Mouse (Mus musculus) urinary bladder, adult 18-20 months (tissue): ENCODE measurements around the gene Lrrc25.

Experiments used
- DNase-seq, 2 experiments: peaks; one replicate each; pipeline ENCODE4 v3.0.0; 2022; ENCODE audit warnings: low spot score in 2 of 2, mixed read lengths in 2 of 2

The Lrrc25 gene

DNA sequence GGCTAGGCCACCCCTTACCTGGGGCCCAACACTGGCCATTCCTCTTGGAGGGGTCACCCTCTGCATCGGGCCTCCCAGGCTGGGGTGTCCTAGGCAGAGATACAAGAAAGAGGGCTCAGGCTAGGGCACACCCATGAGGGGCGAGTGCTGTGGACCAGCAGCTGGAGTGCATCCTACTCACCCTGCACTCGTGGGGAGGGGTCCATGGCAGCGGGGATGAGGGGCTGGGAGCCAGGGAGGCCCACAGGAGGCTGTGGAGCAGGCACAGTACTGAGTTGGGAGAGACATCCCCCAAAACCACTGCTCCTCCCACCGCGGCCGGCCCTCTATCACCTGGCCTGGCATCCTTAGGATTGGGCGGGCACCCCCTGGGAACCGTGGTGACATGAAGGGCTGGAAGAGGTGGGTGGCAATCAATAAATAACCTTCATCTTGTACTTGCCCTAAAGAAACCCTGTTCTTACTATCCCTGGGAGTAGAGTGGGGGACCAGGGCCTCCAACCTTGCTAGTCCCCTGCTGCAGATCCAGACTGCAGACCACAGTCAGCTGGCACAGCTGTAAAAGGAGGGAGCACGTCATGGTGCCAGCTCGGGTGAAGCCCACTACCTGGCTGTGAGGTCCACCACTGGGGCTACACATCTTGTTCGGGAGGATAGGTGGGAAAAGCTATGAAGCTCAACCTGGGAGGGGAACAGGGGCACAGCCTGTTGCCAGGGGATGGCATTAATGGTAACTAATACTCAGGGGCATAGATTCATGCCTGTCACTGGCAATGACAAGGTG is 16.3 kb upstream of the Lrrc25 start:
- DNase-seq: no peak

DNA sequence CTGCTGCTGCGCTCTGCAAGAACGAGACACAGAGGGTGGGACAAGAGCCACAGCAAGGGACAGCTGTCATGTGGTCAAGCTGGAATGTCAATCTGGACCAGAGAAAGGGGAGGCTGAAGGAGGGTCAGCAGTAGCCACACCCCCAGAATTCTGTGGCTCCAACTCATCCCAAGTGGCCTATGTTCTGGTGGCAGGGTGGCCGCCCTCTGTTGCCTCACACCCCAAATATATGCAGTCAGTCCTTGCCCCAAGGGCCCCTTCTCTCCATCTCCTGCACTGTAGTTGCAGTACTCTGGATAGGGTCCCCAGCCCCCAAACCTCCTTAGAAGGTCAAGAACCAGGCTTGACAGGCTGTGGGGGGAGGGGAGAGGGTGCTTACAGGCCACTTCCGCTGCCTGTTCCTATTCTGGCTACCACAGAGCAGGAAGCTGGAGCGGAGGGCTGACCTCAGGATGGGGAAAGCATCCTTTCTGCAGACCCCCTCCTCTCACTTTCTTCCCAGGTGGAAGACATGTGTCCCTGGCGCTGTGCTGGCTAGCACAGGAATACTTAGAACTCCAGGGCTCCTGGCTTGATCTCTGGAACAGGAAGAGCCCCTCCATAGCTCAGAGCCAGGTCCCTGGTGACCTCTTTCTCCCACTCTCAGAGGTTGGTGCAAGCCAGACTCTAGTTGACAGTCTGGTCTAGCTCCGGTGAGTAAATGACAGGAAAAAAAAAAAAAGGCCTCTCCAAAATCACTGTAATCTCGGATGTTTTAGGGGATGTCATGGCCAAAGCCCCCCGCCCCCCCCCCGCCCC is 15.3 kb upstream of the Lrrc25 start:
- no peak for DNase-seq

DNA sequence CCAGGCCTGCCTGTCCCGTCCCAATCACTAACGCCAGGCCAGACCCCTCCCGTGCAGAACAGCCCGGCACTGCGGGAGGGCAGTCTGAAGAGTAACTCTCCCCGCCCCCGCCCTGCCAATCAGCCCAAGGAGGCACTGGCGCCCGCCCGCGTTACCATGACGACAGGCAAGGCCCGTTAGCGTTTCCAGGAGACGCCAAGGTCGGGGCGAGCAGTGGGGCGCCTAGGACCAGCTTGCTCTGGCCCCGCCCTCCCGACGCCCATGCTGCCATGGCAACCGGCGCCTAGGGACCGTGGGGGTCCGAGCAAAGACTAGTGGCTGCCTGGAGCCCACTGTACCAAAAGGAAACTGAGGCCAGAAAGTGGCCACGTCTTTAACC is 14.7 kb upstream of the Lrrc25 start:
- no peak for DNase-seq

DNA sequence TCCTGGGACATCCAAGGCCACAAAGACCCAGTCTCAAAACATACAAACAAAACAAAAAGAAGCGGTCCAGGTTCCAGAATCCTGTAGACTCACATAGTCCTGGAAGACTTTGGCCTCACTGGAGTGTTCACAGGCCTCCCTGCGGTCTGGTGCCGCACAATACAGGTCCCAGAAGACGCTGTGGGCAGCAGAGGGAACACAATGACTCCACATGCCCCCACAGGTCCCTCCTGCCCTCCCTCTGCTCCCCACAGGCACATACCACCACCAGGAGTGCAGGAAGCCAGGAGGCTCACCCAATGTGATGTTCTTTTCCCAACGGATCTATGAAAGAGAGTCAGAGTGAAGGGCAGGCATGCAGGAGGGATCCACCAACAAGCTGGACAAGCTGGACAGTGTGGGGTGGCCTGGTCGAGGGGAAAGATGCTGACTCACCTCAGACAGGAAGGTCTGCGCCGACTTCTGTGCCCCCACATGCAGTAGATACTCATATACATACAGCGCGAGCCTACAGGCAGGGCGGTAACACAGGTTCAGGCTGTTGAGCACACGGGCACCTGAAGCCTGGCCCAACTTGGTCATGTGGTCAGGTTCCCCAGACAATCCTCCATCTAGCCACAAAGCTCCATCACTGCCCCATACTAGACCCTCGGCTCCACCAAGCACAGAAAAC is 13.7 kb upstream of the Lrrc25 start:
- DNase-seq: no peak

DNA sequence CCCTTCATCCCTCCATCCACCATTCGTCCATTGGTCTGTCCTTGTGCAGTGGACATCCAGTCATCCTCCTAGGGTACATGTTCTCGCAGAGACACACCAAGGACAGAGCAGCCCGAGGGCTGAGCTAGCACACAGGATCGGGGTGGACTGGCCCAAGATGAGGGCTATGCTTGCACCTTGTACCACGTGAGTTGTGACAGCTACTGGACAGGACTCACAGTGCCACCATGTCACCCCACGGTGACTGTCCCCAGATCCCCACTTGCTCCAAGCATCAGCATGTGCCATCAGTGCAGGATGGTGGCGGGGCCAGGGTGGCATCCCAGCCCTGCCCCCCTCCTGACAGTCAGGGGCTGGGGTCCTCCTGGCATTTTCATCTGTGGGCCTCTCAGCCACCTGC is 11.4 kb upstream of the Lrrc25 start:
- DNase-seq: no peak

DNA sequence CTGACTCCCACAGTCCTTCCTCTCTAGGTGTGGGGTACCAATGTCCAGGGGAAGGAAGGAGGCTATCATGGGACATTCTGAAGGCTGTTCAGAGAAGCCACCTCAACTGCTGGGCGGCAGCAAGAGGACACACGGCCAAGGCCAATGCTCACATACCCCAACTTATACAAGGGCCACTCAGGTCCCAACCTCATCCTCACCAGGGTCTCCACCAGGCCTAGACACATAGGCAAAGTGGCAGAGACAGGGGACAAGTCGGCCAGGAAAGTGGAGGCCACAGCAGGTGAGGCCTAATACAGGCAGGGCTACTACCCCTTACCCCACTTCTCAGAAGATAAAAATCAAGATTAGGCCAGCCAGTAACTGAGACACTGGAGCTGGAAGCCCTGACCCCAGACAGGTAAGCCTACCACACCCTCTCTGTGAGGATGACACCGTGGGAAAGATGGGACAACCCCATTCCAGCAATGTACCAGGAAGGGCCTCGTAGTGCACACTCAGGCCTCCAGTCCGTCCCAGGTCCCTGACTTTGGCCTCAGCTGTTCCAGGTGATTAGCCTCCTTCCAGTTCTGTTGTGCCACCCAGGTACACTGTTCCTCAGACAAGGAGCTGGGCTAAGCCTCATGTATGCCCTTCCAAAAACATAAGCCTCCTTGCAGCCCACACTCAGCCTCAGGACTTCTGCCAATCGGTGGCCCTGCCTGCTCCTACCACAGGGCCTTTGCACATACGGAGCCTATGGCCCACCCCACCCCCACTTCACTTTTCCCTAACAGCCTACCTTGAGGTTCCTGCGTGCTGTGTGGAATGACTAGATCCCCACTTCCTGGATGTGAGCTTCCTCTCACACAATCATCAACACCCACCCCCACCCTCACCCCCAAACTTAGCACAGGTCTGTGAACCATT is 9.8 kb upstream of the Lrrc25 start:
- DNase-seq: no peak

DNA sequence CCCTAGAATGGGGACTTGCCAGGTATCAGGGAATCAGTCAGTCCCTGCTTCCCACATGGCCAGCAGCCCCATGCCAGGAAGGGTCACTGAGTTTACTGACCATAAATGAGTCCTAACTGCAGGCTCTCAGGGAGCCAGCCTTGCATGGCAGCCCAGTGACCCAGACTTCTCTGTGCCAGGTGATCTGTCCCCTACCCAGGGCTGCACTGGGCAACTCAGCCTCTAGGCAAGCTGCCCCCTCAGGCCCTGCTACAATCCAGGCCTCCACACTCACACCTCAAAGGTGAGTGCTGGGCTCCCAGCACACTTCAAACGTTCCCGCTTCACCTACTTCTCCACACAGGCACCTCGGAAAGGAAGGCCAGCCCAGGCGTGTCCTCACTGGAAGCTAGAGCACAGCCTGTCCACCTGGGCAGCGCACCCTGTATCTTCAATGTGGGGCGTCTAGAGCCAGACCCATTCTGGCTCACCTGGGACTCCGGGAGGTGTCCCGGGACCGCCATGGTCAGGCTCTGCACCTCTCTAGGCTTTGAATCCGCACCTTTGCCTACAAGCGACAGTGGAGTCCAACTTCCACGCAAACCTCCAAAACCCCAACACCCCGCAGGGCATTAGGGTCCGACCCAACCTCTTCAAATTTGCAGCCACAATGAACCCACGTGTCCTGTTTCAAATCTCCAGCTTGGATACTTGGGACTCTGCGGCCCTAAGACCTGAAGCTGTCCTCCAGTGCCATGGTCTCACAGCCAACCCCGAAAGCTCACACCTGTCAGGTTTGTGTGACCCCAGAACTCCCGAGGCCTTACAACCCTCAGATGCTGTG is 9.0 kb upstream of the Lrrc25 start:
- no peak for DNase-seq

DNA sequence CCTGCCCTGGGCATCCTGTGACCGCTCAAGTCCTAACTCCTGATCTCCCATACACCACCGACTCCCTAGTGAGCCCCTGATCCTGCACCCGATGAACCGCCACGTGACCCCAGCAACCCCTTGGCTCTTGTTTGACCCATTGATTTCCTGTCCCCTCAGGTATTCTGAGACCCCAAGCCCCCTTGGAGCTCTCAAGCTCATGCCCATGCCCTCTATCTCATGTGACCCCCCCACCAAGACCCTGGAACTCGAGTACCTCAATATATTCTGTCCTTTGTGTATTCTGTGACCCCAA is 8.4 kb upstream of the Lrrc25 start:
- DNase-seq: no peak

DNA sequence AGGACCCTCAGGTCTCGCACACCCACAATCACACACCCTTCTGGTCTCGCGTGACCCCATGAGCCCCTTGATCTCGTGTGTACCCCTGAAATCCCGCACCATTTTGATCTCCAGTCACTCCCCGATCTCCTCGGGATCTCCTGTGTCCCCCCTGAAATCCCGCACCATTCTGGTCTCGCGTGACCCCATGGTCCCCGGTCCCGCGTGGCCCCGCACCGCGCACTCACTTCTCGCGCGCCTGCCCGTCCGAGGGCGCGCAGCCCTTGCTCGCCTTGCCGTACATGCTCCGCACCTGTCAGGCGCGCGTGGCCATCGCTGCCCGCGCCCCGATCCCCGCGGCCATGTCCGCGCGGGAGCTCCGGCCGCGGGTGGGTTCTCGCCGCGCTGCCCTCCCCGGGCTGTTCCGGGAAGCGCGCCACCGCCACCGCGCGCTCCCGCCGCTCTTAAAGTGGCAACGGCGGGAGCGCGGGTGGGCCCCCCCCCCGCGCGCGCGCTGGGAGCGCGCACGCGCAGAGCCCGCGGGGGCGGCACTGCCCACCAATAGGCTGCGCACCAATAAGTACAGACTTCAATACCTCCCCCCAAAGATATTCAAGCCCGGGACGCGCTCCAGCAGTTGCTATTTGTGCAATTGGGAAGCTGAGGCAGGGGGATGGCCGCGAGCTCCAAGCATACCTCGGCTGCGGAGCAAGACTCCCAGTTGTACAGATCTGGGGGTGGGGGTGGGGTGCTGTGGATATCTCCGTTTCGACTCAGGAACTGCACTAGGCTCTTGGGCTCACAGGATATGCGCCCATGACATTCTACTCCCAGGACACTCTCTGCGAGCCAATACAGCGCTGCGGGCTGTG is 7.8 kb upstream of the Lrrc25 start:
- no peak for DNase-seq

DNA sequence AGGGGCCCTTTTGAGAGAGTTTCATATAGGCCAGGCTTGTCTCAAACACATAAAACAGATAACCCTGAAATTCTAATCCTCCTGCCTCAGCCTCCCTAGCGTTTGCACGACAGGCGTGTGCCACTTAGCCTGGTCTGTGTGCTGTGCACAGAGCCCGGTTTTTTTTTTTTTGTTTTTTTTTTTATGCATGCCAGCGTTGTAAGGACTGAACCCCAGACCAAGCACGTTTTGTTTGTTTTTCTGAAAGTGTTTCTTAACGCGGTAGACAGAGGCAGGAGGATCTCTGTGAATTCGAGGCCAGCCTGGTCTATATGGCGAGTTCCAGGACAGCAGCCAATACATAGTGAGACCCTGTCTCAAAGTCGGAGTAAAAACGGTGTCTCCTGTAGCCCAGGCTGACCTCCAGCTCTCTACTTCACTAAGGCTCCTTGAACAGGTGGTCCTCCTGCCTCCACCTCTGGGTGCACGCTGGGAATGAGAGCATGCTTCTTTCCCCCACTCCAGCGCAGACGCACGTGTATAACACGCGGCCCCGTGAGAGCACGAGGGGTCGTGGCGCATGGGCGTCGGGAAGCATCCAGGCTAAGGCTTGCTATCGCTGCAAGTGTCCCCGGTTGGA is 7.1 kb upstream of the Lrrc25 start, which contains the start of gene Ssbp4:
Gene Ssbp4 (minus strand): TSS at position 124 of the 619 bp plus-strand sequence.
- no peak for DNase-seq

DNA sequence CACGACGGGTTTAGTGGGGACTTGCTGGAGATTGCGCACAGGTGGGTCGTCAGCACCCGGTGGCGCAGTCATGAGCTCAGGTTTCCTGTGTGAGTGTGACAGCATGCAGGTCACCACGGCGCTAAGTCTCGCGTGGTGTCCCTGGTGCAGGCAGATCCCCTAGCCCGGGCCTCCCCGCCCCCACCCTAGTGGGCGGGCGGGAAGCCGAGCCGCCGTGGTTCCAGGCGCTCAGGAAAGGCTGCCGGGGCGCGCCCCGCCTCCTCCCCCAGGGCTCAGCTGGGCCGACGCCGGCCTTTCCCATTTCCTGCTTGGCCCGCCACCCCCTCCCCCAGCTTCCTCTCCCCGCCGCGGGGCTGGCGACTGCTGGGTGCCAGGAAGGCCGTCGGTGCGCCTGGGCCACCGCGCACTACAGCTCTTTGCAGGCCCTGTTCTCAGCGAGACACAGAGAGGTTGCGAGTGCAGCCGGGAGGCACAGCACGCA is 6.5 kb upstream of the Lrrc25 start:
- peak; percentile 74 to 83 for DNase-seq

DNA sequence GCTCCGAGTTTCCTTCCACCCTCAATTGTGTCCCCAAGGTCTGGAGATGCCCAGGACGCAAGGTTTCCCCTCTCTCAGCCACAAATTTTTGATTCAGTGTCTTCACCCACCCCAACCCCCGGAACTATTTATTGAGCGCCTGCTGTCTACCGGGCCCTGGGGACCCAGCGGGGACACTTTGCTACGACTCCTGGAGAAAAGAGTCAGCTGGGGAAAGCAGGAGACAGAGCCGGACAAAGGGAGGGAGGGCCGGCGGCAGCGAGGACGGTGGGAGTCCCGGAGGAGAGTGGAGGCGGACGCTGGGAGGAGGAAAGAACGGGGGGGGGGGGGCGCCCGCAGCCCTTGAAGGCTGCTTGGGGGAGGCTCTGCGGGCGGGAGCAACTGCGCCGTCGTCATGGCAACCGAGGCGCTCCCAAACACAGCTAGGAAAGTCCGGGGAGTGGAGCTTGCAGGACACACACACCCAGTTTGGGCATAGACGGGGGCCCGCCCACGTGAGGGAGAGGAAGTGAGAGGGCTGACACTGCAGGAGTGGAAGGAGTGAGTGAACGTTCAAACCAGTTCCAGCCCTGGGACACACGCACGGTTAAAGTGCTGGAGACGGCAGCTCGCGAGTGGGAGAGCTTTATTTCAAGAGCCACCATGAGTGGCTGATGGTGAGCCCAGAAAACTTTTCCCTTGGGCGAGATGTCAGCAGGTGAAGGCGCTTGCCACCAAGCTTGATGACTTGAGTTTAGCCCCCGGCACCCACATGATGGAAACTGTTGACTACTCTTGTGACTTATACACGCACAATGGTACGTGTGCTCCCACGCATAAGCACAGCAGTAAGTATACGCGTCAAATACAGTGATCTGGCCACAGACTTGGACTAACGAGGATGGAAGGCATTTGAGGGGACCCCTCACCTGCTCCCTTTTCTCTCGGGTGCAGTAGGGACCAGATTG is 5.8 kb upstream of the Lrrc25 start:
- peak; percentile 66 to 91 for DNase-seq

DNA sequence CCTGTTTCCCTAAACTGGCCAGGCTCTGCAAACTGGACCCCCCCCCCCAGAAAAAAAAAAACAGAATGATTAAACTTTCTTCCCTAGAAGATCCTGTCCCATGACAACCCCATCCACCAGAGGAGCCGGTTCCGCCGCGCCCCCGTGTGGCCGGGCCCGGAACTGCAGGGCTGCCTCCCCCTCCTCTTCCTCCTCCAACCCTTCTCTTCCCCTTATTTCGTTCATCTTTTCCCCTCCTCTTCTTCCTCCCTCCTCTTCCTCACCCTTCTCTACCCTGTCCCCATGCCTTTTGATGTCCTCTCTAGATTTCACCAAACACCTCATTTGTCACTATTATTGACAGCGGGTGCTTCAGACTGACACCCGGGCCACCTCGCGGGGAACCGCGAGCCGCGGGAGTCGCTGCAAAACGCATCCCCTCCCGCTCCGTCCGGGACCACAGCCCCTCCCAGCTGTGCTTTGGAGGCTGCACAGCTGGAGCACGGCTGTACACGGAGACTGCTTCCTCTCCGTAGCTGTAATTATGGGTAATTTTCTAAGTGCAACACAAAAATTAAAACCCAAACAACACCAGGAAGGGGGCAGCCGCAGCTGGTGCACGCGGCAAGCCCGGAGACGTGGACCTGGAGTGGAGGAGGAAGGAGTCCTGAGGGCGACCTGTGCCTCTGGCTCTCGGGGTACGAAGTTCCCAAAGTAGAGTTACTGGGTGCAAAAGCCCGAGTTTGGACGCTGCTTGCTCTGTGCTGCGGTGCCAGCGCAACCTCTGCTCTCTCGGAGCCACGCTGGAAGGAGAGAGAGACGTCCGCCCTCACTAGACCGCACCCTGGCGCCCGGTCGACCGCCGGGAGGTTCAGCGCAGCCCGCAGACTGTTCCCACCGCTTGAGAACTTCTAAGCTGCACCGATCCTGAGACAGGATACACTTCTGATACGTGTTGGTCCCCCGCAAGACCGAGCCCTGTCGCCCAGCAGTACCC is 4.9 kb upstream of the Lrrc25 start:
- peak; percentile 73 to 77 for DNase-seq

DNA sequence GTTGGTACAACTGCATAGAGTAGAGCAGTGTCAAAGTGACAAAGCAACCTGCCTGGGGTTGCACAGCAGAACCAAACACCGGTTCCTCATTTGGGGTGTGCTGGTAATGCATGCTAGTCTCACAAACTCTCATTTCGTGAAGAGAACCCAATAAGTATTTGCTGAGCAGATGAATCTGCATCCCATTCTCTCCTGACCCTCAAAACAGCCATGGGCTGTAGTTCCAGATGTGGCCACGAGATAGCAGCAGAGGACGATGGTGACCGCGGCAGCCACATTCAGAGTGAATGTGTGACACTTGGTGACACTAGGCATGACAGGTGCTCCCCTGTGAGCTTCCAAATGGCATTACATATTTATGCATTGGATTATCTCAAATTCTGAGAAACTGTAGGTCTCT is 4.1 kb upstream of the Lrrc25 start:
- DNase-seq: peak; percentile 69 to 85

DNA sequence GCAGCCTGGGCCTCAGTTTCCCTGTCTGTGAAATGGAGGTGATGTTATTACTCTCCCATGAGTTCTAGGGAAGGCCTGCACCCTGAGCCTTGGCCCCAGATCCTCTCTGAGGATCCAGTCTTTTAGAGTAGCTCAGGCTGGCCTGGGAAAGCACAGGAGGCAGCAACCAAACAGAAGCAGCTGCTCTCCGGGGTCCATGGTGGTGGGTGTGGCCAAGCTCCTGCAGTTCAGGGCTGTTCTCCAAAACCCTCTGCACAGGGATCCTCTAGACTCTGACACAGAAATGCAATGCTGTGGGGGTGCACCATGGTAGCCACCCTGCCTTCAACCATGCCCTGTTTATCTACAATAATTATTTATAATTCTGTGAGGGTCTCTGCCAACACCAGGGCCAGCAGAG is 2.2 kb upstream of the Lrrc25 start:
- DNase-seq: no peak

DNA sequence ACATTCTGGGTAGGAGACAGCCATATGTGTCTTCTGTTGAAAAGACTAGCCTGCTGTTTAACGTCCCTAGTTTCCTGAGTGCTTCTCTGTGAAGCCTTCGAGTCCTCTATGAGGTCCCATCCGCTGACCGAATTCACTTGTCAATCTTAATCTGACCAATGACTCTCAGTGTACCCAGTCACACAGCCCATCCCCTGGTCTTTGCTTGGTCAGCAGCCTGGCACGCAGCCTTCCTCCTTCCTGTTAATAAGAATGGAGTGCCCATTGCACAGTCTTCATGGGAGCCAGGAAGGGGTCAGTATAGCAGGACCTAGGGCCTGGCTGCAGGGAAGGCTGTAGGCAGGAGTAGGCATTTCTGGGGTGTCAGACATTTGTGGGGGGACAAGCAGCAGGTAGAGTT is 1.5 kb upstream of the Lrrc25 start:
- no peak for DNase-seq

DNA sequence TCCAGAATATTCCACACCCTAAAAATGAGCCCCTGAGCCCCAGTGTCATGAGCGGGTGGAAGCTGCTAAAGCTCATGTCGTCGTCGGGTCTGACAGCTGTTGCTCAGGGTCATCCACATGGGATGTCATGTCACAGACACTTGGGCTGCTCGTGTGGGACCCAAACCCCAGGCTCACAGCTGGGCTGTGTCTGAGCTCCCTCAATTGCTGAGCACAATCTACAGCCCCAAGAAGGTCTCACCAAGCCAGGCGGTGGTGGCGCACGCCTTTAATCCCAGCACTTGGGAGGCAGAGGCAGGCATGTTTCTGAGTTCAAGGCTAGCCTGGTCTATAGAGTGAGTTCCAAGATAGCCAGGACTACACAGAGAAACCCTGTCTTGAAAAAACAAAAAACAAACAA is 674 bp upstream of the Lrrc25 start:
- DNase-seq: no peak
